Mouse (Mus musculus): ENCODE measurements around the gene D7Ertd443e. TPM values are rescaled to one million over a fixed set of nuclear protein-coding genes. Genes with fewer than 3 reads are reported as not detected.

The D7Ertd443e gene
- total and polyA plus RNA-seq, 3 experiments: not detected

GRCm38 (mm10) chr7:134231378-134232346 lies 153.8 kb downstream of the D7Ertd443e start, which contains the start of gene Adam12:
Gene Adam12, minus strand, starts transcription at chr7:134232146.
- Histone ChIP-seq H3K4me3 (ENCODE audit: control insufficient read depth in 1 of 2, insufficient read depth in 1 of 2, low read depth in 2 of 2, low read length in 2 of 2) (no peak within 1 kb of the TSS), H3K27me3 (ENCODE audit: control insufficient read depth in 1 of 2, insufficient read depth in 2 of 2, low read length in 2 of 2) (no peaks in the 10 kb centered on the region), H3K79me2 (ENCODE audit: control insufficient read depth, insufficient read depth, low read length, poor library complexity) (no peaks in the 10 kb centered on the region), H3K9me3 (replicated peaks; ENCODE audit: insufficient read depth, low read length) (no peaks in the 10 kb centered on the region), H3K4me1 (ENCODE audit: control insufficient read depth in 1 of 2, insufficient read depth in 2 of 2, low read length in 2 of 2) (no peaks in the 10 kb centered on the region), H3K36me3 (ENCODE audit: control insufficient read depth in 1 of 2, insufficient read depth in 2 of 2, low read length in 2 of 2) (no peaks in the 10 kb centered on the region), H3K9ac (ENCODE audit: control insufficient read depth, low read depth, low read length, poor library complexity, severe bottlenecking) (no peak within 1 kb of the TSS), H3K27ac (ENCODE audit: control insufficient read depth, low read depth, low read length) (no peak within 1 kb of the TSS)
- TF ChIP-seq TBP (IDR thresholded peaks at IDR 0.05; ENCODE audit: low read depth, low read length): no peak
- TF ChIP-seq TAL1 (IDR thresholded peaks at IDR 0.05; ENCODE audit: low read length): no peak
- TF ChIP-seq GABPA (IDR thresholded peaks at IDR 0.05; ENCODE audit: low read depth, low read length): no peak
- TF ChIP-seq USF1 (IDR thresholded peaks at IDR 0.05; ENCODE audit: low read depth, low read length): no peak
- TF ChIP-seq ZC3H11A (IDR thresholded peaks at IDR 0.05; ENCODE audit: low read depth, low read length): no peak
- TF ChIP-seq ZKSCAN1 (IDR thresholded peaks at IDR 0.05; ENCODE audit: low read depth, low read length): no peak
- TF ChIP-seq CHD1 (IDR thresholded peaks at IDR 0.05; ENCODE audit: low read depth, low read length): no peak
- no peak for TF ChIP-seq MEF2A (IDR thresholded peaks at IDR 0.05; ENCODE audit: extremely low read depth, insufficient replicate concordance, low read depth, low read length, poor library complexity, severe bottlenecking)
- no peak for TF ChIP-seq ZNF384 (IDR thresholded peaks at IDR 0.05; ENCODE audit: low read depth, low read length)
- no peak for TF ChIP-seq CHD2 (IDR thresholded peaks at IDR 0.05; ENCODE audit: low read length)
- TF ChIP-seq GATA1 (IDR thresholded peaks at IDR 0.05; ENCODE audit: low read depth, low read length): no peak
- no peak for TF ChIP-seq POLR2A (IDR thresholded peaks at IDR 0.05; ENCODE audit: control insufficient read depth in 1 of 2, insufficient read depth in 1 of 2, low read depth in 1 of 2, low read length in 2 of 2, poor library complexity in 1 of 2)
- no peak for TF ChIP-seq ELF1 (IDR thresholded peaks at IDR 0.05; ENCODE audit: low read depth, low read length)
- no peak for TF ChIP-seq MXI1 (IDR thresholded peaks at IDR 0.05; ENCODE audit: low read depth, low read length)
- no peak for TF ChIP-seq SMC3 (IDR thresholded peaks at IDR 0.05; ENCODE audit: low read depth, low read length)
- no peak for DNase-seq (ENCODE audit: low read depth, low spot score)

GRCm38 (mm10) chr7:134230708-134231107 lies 154.8 kb downstream of the D7Ertd443e start:
- no peaks in the 10 kb centered on the region for H3K79me2 ChIP-seq (ENCODE audit: control insufficient read depth, insufficient read depth, low read length, poor library complexity)
- H3K4me3 ChIP-seq (ENCODE audit: control insufficient read depth in 1 of 2, insufficient read depth in 1 of 2, low read depth in 2 of 2, low read length in 2 of 2): no peak overlapping the region
- no peaks in the 10 kb centered on the region for H3K9me3 ChIP-seq (replicated peaks; ENCODE audit: insufficient read depth, low read length)
- TF ChIP-seq CHD2 (IDR thresholded peaks at IDR 0.05; ENCODE audit: low read length) (no peak), CHD1 (IDR thresholded peaks at IDR 0.05; ENCODE audit: low read depth, low read length) (no peak), EP300 (IDR thresholded peaks at IDR 0.05; ENCODE audit: low read depth in 1 of 2, low read length in 2 of 2) (no peak), RCOR1 (IDR thresholded peaks at IDR 0.05; ENCODE audit: low read depth, low read length) (no peak), ZNF384 (IDR thresholded peaks at IDR 0.05; ENCODE audit: low read depth, low read length) (no peak), MEF2A (IDR thresholded peaks at IDR 0.05; ENCODE audit: extremely low read depth, insufficient replicate concordance, low read depth, low read length, poor library complexity, severe bottlenecking) (no peak), POLR2AphosphoS5 (IDR thresholded peaks at IDR 0.05; ENCODE audit: borderline replicate concordance, low read depth, low read length) (no peak), NELFE (IDR thresholded peaks at IDR 0.05; ENCODE audit: low read depth, low read length) (no peak), USF1 (IDR thresholded peaks at IDR 0.05; ENCODE audit: low read depth, low read length) (no peak), ZKSCAN1 (IDR thresholded peaks at IDR 0.05; ENCODE audit: low read depth, low read length) (no peak), ETS1 (IDR thresholded peaks at IDR 0.05; ENCODE audit: low read depth, low read length) (no peak), MAX (IDR thresholded peaks at IDR 0.05; ENCODE audit: low read length) (no peak)
- no peak overlapping the region for H3K9ac ChIP-seq (ENCODE audit: control insufficient read depth, low read depth, low read length, poor library complexity, severe bottlenecking)
- H3K27me3 ChIP-seq (ENCODE audit: control insufficient read depth in 1 of 2, insufficient read depth in 2 of 2, low read length in 2 of 2): no peaks in the 10 kb centered on the region
- no peak overlapping the region for H3K27ac ChIP-seq (ENCODE audit: control insufficient read depth, low read depth, low read length)
- no peaks in the 10 kb centered on the region for H3K36me3 ChIP-seq (ENCODE audit: control insufficient read depth in 1 of 2, insufficient read depth in 2 of 2, low read length in 2 of 2)
- no peak for DNase-seq (ENCODE audit: low read depth, low spot score)
- H3K4me1 ChIP-seq (ENCODE audit: control insufficient read depth in 1 of 2, insufficient read depth in 2 of 2, low read length in 2 of 2): no peaks in the 10 kb centered on the region

Data from MEL (cell line).